ENCODE assay signal across 8 mouse cellular contexts in genomic region chr9:20898511-20899073, GRCm38 (mm10). TPM values are rescaled to one million over a fixed set of nuclear protein-coding genes. Genes with fewer than 3 reads are reported as not detected.
DNase-seq lines count a peak whose midpoint lies in the region; ATAC-seq and TF ChIP-seq lines count a peak whose summit lies in the region.

Eif3g (minus strand) TSS chr9:20898623.

- H3K36me3 ChIP-seq in G1E (replicated peaks) = peaks cover 48% of the 10 kb centered on the region
- peaks cover 36% of the 10 kb centered on the region for H3K36me3 ChIP-seq in forebrain, embryonic 12.5 days (replicated peaks)
- peaks cover 37% of the 10 kb centered on the region for H3K36me3 ChIP-seq in heart, postnatal 0 days (replicated peaks; ENCODE audit: control insufficient read depth, insufficient read depth, low read length)
- H3K36me3 ChIP-seq in lung, embryonic 14.5 days (ENCODE audit: insufficient read depth) = peaks cover 34% of the 10 kb centered on the region

- peaks cover 56% of the 10 kb centered on the region for H3K4me1 ChIP-seq in G1E (ENCODE audit: insufficient read depth, low read depth, low read length)
- peaks cover 19% of the 10 kb centered on the region for H3K4me1 ChIP-seq in forebrain, embryonic 12.5 days
- peaks cover 10% of the 10 kb centered on the region for H3K4me1 ChIP-seq in heart, postnatal 0 days (ENCODE audit: control insufficient read depth, insufficient read depth)
- H3K4me1 ChIP-seq in lung, embryonic 14.5 days (ENCODE audit: insufficient read depth) = no peaks in the 10 kb centered on the region

- H3K27ac ChIP-seq in forebrain, embryonic 12.5 days = 0 out of 2 replicates have a peak within 1 kb of the TSS, but pooled peaks have one; percentile 21
- H3K27ac ChIP-seq in heart, postnatal 0 days (ENCODE audit: low read depth) = peak within 1 kb of the TSS; percentile 64
- H3K27ac ChIP-seq in lung, embryonic 14.5 days (ENCODE audit: low read depth) = peak within 1 kb of the TSS; percentile 63

- 7% methylated on average over 34 of the region's 34 CpGs for WGBS in forebrain, embryonic 12.5 days
- WGBS in heart, postnatal 0 days = 3% methylated on average over 34 of the region's 34 CpGs
- 5% methylated on average over 34 of the region's 34 CpGs for WGBS in lung, embryonic 14.5 days

- peak within 1 kb of the TSS; percentile 92 for H3K9ac ChIP-seq in forebrain, embryonic 12.5 days
- peak within 1 kb of the TSS; percentile 95 for H3K9ac ChIP-seq in heart, postnatal 0 days (replicated peaks; ENCODE audit: low read depth, low read length)
- peak within 1 kb of the TSS; percentile 94 for H3K9ac ChIP-seq in lung, embryonic 14.5 days

- H3K27me3 ChIP-seq in G1E (ENCODE audit: insufficient read depth, low read length) = no peaks in the 10 kb centered on the region
- H3K27me3 ChIP-seq in forebrain, embryonic 12.5 days = no peaks in the 10 kb centered on the region
- no peaks in the 10 kb centered on the region for H3K27me3 ChIP-seq in heart, postnatal 0 days (ENCODE audit: control insufficient read depth, insufficient read depth, low read length)
- H3K27me3 ChIP-seq in lung, embryonic 14.5 days (ENCODE audit: insufficient read depth, low read length) = no peaks in the 10 kb centered on the region

- DNase-seq in G1E (ENCODE audit: low spot score) = peak; percentile 93
- peak; percentile 88 for DNase-seq in heart, postnatal 0 days (ENCODE audit: low spot score)
- DNase-seq in kidney, postnatal 4 days = peak; percentile 92 to 93
- peak; percentile 94 for DNase-seq in lung, embryonic 14.5 days
- peak; percentile 88 for DNase-seq in testis, postnatal 14 days (ENCODE audit: low spot score)

- peak within 1 kb of the TSS; percentile 97 for H3K4me2 ChIP-seq in forebrain, embryonic 12.5 days
- H3K4me2 ChIP-seq in heart, postnatal 0 days (ENCODE audit: low read depth, low read length) = peak within 1 kb of the TSS; percentile 97
- peak within 1 kb of the TSS; percentile 97 for H3K4me2 ChIP-seq in lung, embryonic 14.5 days

- peak; percentile 19; the same call in 1 of the 2 replicates for ATAC-seq in G1E (ENCODE audit: extremely low read depth, insufficient number of reproducible peaks, low FRiP score, poor library complexity, severe bottlenecking)
- ATAC-seq in cerebellum, adult (ENCODE audit: insufficient number of reproducible peaks, low FRiP score, low TSS enrichment) = peak; percentile 67; the same call in 1 of the 2 replicates
- peak; percentile 90 for ATAC-seq in forebrain, embryonic 12.5 days (ENCODE audit: low FRiP score)
- ATAC-seq in heart, postnatal 0 days (ENCODE audit: insufficient read depth, low read depth) = peak; percentile 84
- peak; percentile 81 for ATAC-seq in lung, embryonic 14.5 days (ENCODE audit: insufficient read depth)
- peak; percentile 84 for ATAC-seq in neutrophil, adult 5-6 weeks (ENCODE audit: extremely low read depth, insufficient number of reproducible peaks, low FRiP score, poor library complexity, severe bottlenecking)

- TF ChIP-seq CTCF in G1E (IDR thresholded peaks at IDR 0.05; ENCODE audit: low read depth, low read length) = peak; percentile 74
- peak; percentile 89 for TF ChIP-seq CTCF in heart, postnatal 0 days (IDR thresholded peaks at IDR 0.05; ENCODE audit: low read depth)
- TF ChIP-seq CTCF in lung, embryonic 14.5 days (IDR thresholded peaks at IDR 0.05; ENCODE audit: low read depth) = peak; percentile 95

- no peak for TF ChIP-seq EP300 in heart, postnatal 0 days (IDR thresholded peaks at IDR 0.05; ENCODE audit: low read depth)

- peak within 1 kb of the TSS; percentile 96 for H3K4me3 ChIP-seq in G1E (ENCODE audit: low read depth, low read length)
- H3K4me3 ChIP-seq in forebrain, embryonic 12.5 days (replicated peaks) = peak within 1 kb of the TSS; percentile 81
- H3K4me3 ChIP-seq in heart, postnatal 0 days (ENCODE audit: low read depth, low read length) = peak within 1 kb of the TSS; percentile 93
- H3K4me3 ChIP-seq in lung, embryonic 14.5 days (ENCODE audit: low read depth, low read length) = peak within 1 kb of the TSS; percentile 100

- H3K9me3 ChIP-seq in G1E (replicated peaks) = no peaks in the 10 kb centered on the region
- no peaks in the 10 kb centered on the region for H3K9me3 ChIP-seq in forebrain, embryonic 12.5 days
- no peaks in the 10 kb centered on the region for H3K9me3 ChIP-seq in heart, postnatal 0 days (replicated peaks; ENCODE audit: control insufficient read depth, low read length)
- H3K9me3 ChIP-seq in lung, embryonic 14.5 days (ENCODE audit: low read depth, low read length) = no peaks in the 10 kb centered on the region

RNA-seq across cellular contexts. Expression of gene Eif3g, which starts in this region (rescaled TPM):
- total RNA-seq in G1E (2014; fragmentation: Nextera tagmentation) (198 and 222 TPM in 2 replicates), G1E (2017) (173 and 175 TPM in 2 replicates)
- polyA plus RNA-seq in G1E (2012) = 475 and 545 TPM in 2 replicates
- 313 and 319 TPM in 2 replicates for polyA plus RNA-seq in forebrain, embryonic 12.5 days (2016; fragmentation: Nextera tagmentation; extraction: Ambion mirVana)
- total RNA-seq in heart, postnatal 0 days (2014; rRNA removed; ENCODE audit: low replicate concordance) = 74.5 and 86.8 TPM in 2 replicates
- 161 and 172 TPM in 2 replicates for polyA plus RNA-seq in heart, postnatal 0 days (2015; fragmentation: Nextera tagmentation; extraction: Ambion mirVana)
- polyA plus RNA-seq in lung, embryonic 14.5 days (2014; fragmentation: Nextera tagmentation; extraction: Ambion mirVana) = 295 and 296 TPM in 2 replicates
- total RNA-seq in neutrophil, adult 5-6 weeks (2017) = 91.0 and 92.9 TPM in 2 replicates

Comparison
In these comparisons a context has a peak if more than half of its experiments do, and no peak if none do; other contexts are left out.
1. Peak in every context shown above with its lines: DNase-seq, ATAC-seq, H3K4me3 ChIP-seq and H3K27ac ChIP-seq.
2. ATAC-seq: peak in every context shown above with its lines; median percentile 90 in forebrain, embryonic 12.5 days; 84 in heart, postnatal 0 days; 84 in neutrophil, adult 5-6 weeks; 81 in lung, embryonic 14.5 days; 67 in cerebellum, adult; 19 in G1E.